Mouse (Mus musculus) neural tube, embryonic 14.5 days (tissue): ENCODE data around the gene Nectin4. TPM values are rescaled to one million over a fixed set of nuclear protein-coding genes. Genes with fewer than 3 reads are reported as not detected.

Source experiments
- ATAC-seq: fragments of 200-750 bp; cut with Nextera tagmentation; 2 replicates; pipeline ENCODE4 v1.8.0; 2017; ENCODE audit warnings: low read depth, mild to moderate bottlenecking, moderate TSS enrichment, moderate library complexity
- H3K27ac ChIP-seq: fragments of 300-500 bp; sonication (generic); 2 replicates; pipeline ENCODE4 v1.5.1; 2014; ENCODE audit warnings: low read depth, mild to moderate bottlenecking, control low read depth, low read length, moderate library complexity, mixed read lengths
- H3K27me3 ChIP-seq: fragments of 300-500 bp; sonication (generic); 2 replicates; pipeline ENCODE4 v1.6.1; 2014; ENCODE audit warnings: low read length; ENCODE audit not compliant: control insufficient read depth, insufficient read depth
- H3K36me3 ChIP-seq: fragments of 300-500 bp; sonication (generic); 2 replicates; pipeline ENCODE4 v1.6.1; 2014; ENCODE audit warnings: low read length, mixed read lengths; ENCODE audit not compliant: control insufficient read depth, insufficient read depth
- H3K4me1 ChIP-seq: fragments of 300-500 bp; sonication (generic); 2 replicates; pipeline ENCODE4 v1.6.1; 2014; ENCODE audit warnings: low read length; ENCODE audit not compliant: control insufficient read depth, insufficient read depth
- H3K4me2 ChIP-seq: fragments of 300-500 bp; sonication (generic); 2 replicates; pipeline ENCODE4 v1.6.1; 2014; ENCODE audit warnings: mild to moderate bottlenecking, low read depth, low read length, control low read depth
- H3K4me3 ChIP-seq: fragments of 300-500 bp; sonication (generic); 2 replicates; pipeline ENCODE4 v1.5.1; 2014; ENCODE audit warnings: low read depth, low read length, control low read depth, mixed read lengths
- H3K9ac ChIP-seq: fragments of 300-500 bp; sonication (generic); replicated peaks from 2 replicates; pipeline ENCODE4 v1.6.1; 2014; ENCODE audit warnings: low read depth, mild to moderate bottlenecking, control low read depth, low read length, mixed read lengths
- H3K9me3 ChIP-seq: fragments of 300-500 bp; sonication (generic); 2 replicates; pipeline ENCODE4 v1.6.1; 2016; ENCODE audit warnings: low read length; ENCODE audit not compliant: control insufficient read depth
- WGBS: fragments of 180-500 bp; shearing (Covaris S2); extraction: QIAGEN DNeasy Blood & Tissue Kit; methylation state at CpG from one replicate; pipeline ENCODE4 v1.1.7; 2014; 5-methylcytosine and 5-hydroxymethylcytosine counted together
- polyA plus RNA-seq: library from polyadenylated mRNA; unstranded; fragments of >200 nt; fragmentation: Nextera tagmentation; extraction: Ambion mirVana; gene quantifications from 2 replicates; pipeline ENCODE4 v1.2.1, GENCODE M21; 2014

Gene Nectin4
- polyA plus RNA-seq, 1 experiment from 2014 or later, result 2.2 TPM

DNA sequence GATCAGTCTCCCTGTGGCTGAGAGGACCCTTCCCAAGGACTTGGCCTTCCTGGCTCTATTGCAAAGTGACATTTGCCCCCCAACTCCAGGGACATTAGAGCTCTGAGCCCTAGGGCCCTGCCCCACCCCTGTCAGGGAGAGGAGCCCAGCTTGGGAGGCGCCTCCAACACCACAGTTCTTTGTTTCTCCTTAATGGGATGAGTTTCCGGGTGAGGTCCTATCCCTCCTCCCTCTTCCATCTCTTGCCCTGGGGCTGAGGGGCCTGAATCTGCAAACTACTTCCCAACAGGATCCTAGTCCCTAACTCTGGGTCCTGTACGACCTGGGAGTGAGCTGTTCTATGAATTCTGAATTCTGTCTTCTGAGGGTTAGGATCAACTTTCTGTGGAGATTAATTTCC is 3.0 kb downstream of the Nectin4 start:
- H3K4me1 ChIP-seq, result no peaks in the 10 kb centered on the region
- ATAC-seq, result no peak
- H3K4me2 ChIP-seq, result no peak overlapping the region
- no peaks in the 10 kb centered on the region for H3K27me3 ChIP-seq
- H3K9me3 ChIP-seq, result no peaks in the 10 kb centered on the region
- no peak overlapping the region for H3K4me3 ChIP-seq
- WGBS, result 38% methylated on average over 3 of the region's 3 CpGs
- H3K36me3 ChIP-seq, result no peaks in the 10 kb centered on the region
- no peak overlapping the region for H3K9ac ChIP-seq
- no peak overlapping the region for H3K27ac ChIP-seq

DNA sequence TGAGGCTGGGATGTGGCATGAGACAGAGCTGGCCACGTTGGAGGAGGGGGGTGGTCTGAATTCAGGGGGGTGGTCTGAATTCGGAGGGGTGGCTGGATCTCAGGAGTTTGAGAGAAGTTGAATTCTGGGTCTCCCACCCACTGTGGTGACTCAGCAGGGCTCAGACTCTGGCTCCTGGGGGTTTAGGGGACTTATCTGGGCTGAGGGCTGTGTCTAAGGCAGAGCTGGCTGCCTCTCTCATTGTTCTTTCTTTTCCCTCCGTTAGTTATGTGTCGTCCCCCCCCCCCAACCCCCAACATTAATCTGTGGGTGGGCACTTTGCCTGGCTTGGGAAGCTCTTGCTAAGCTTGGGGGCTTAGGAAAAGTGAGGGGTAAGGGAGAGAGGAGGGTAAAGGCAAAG is 4.0 kb downstream of the Nectin4 start:
- ATAC-seq, result no peak
- H3K9ac ChIP-seq, result no peak overlapping the region
- no peaks in the 10 kb centered on the region for H3K4me1 ChIP-seq
- 4% methylated on average over 4 of the region's 4 CpGs for WGBS
- H3K36me3 ChIP-seq, result no peaks in the 10 kb centered on the region
- H3K4me2 ChIP-seq, result no peak overlapping the region
- H3K27me3 ChIP-seq, result no peaks in the 10 kb centered on the region
- no peaks in the 10 kb centered on the region for H3K9me3 ChIP-seq
- H3K27ac ChIP-seq, result no peak overlapping the region
- H3K4me3 ChIP-seq, result no peak overlapping the region

DNA sequence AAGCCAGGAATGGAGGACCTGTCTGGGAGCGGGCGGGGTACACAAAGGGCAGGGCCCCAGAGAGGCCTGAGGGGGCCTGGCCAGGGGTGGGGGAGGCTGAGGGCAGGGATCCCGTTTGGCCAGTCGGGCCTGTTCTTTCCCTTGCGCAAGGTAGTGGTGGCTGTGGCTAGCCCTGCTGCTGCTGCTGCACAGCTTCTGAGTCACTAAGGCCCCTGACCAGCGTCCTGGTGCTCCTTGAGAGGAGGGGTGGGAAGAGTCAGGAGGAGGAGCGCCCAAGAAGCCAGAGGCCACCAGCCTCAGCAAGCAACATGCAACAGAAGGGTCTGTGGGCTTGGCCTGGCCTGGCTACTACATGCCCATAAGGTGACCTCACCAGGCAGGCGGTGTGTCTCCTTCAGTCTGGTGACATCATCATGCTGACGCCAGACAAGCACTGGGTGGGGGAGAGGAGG is 5.8 kb downstream of the Nectin4 start:
- H3K27me3 ChIP-seq, result no peaks in the 10 kb centered on the region
- 0 out of 2 replicates have a peak, but pooled peaks cover 2% of the 10 kb centered on the region for H3K4me1 ChIP-seq
- no peak overlapping the region for H3K9ac ChIP-seq
- 54% methylated on average over 9 of the region's 9 CpGs for WGBS
- H3K4me3 ChIP-seq, result no peak overlapping the region
- ATAC-seq, result no peak
- H3K9me3 ChIP-seq, result no peaks in the 10 kb centered on the region
- H3K4me2 ChIP-seq, result no peak overlapping the region
- no peaks in the 10 kb centered on the region for H3K36me3 ChIP-seq
- H3K27ac ChIP-seq, result no peak overlapping the region

DNA sequence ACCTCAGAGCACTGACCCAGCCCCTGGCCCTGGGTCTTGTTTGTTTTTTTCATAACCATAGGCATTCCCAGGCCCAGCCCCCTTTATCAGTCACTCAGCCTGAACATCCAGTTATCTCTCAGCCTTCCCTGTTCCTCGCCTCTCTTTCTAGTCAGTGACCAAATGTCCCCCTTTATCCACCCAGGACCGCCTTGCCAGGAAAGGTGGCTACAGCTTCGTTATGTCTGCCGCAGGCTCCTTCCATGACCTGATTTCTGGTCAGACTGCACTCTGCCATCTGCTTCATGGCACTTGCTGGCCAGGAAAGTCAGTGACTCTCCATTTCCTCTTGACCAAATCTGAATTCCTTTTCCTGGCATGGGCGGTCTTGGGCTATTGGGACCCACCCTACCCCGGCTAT is 8.4 kb downstream of the Nectin4 start:
- H3K27ac ChIP-seq, result no peak overlapping the region
- WGBS, result 89% methylated on average over 6 of the region's 6 CpGs
- no peak overlapping the region for H3K4me2 ChIP-seq
- H3K4me3 ChIP-seq, result no peak overlapping the region
- no peaks in the 10 kb centered on the region for H3K27me3 ChIP-seq
- no peaks in the 10 kb centered on the region for H3K36me3 ChIP-seq
- no peak overlapping the region for H3K9ac ChIP-seq
- ATAC-seq, result no peak
- 0 out of 2 replicates have a peak, but pooled peaks cover 2% of the 10 kb centered on the region for H3K4me1 ChIP-seq
- no peaks in the 10 kb centered on the region for H3K9me3 ChIP-seq

DNA sequence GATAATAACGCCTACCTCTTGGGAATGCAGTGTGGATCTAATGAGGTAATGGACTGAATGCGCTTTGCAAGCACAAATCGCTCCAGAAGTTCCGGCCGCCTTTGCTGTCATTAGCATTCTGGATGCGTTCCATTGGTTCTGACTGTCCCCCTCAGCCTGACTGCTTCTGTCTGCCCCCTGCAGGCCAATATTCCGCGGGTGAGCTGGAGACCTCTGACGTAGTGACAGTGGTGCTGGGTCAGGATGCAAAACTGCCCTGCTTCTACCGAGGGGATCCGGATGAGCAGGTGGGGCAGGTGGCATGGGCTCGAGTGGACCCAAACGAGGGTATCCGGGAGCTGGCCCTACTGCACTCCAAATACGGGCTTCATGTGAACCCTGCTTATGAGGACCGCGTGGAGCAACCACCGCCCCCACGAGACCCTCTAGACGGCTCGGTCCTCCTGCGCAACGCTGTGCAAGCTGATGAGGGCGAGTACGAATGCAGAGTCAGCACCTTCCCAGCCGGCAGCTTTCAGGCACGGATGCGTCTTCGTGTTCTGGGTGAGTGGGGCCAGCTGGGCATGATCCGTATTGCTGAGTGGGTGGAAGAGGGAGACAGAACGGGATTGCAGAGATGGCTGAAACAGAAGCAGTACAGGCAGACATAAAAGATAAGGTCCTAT is 10.2 kb downstream of the Nectin4 start:
- ATAC-seq, result peak; percentile 84
- Histone ChIP-seq H3K9ac (0 out of 2 replicates have a peak overlapping the region, but pooled peaks have one; percentile 18), H3K9me3 (no peaks in the 10 kb centered on the region), H3K4me3 (peak overlapping the region; percentile 28), H3K4me1 (0 out of 2 replicates have a peak, but pooled peaks cover 2% of the 10 kb centered on the region), H3K27me3 (no peaks in the 10 kb centered on the region), H3K36me3 (no peaks in the 10 kb centered on the region), H3K4me2 (peak overlapping the region; percentile 50), H3K27ac (peak overlapping the region; percentile 28; the same call in 1 of the 2 replicates)
- whole genome bisulfite sequencing, result 3% methylated on average over 31 of the region's 31 CpGs

DNA sequence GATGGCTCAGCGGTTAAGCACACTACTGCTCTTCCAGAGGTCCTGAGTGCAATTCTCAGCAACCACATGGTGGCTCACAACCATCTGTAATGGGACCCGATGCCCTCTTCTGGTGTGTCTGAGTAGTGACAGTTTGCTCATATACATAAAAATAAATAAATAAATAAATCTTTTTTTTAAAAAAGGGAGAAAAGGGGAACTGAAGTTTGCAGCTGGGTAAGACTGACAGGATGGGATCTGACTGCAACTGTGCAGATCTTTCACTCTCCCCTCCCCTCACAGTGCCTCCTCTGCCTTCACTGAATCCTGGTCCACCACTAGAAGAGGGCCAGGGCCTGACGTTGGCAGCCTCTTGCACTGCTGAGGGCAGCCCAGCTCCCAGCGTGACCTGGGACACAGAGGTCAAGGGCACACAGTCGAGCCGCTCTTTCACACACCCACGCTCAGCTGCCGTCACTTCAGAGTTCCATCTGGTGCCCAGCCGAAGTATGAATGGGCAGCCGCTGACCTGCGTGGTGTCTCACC is 12.3 kb downstream of the Nectin4 start:
- WGBS, result 83% methylated on average over 11 of the region's 11 CpGs

DNA sequence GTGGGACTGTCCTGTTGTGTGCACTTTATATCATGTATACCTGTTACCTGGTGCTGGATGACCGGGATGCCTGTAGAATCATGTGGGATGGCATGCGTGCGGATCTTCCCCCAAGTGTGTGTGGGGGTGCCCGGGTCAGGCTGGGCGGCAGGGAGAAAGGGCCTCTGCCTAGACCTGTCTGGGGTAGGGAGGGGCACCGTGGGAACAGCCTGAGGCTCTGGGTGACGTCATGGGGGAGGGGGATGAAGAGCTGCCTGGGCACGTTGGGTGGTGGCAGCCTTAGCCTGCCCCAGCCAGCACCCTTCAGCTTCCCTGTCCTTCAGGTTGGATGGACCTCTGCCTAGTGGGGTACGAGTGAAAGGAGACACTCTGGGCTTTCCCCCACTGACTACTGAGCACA is 14.5 kb downstream of the Nectin4 start:
- no peaks in the 10 kb centered on the region for H3K27me3 ChIP-seq
- H3K27ac ChIP-seq, result no peak overlapping the region
- no peak overlapping the region for H3K9ac ChIP-seq
- H3K4me2 ChIP-seq, result no peak overlapping the region
- ATAC-seq, result no peak
- WGBS, result 75% methylated on average over 9 of the region's 9 CpGs
- H3K4me1 ChIP-seq, result 0 out of 2 replicates have a peak, but pooled peaks cover 2% of the 10 kb centered on the region
- no peaks in the 10 kb centered on the region for H3K9me3 ChIP-seq
- H3K36me3 ChIP-seq, result no peaks in the 10 kb centered on the region
- no peak overlapping the region for H3K4me3 ChIP-seq

More for the DNA sequence above, 12.3 kb downstream of the Nectin4 start:
- Histone ChIP-seq H3K36me3 (no peaks in the 10 kb centered on the region), H3K27ac (no peak overlapping the region), H3K27me3 (no peaks in the 10 kb centered on the region), H3K9ac (no peak overlapping the region), H3K4me1 (0 out of 2 replicates have a peak, but pooled peaks cover 2% of the 10 kb centered on the region), H3K4me2 (no peak overlapping the region), H3K4me3 (no peak overlapping the region), H3K9me3 (no peaks in the 10 kb centered on the region)
- no peak for ATAC-seq

DNA sequence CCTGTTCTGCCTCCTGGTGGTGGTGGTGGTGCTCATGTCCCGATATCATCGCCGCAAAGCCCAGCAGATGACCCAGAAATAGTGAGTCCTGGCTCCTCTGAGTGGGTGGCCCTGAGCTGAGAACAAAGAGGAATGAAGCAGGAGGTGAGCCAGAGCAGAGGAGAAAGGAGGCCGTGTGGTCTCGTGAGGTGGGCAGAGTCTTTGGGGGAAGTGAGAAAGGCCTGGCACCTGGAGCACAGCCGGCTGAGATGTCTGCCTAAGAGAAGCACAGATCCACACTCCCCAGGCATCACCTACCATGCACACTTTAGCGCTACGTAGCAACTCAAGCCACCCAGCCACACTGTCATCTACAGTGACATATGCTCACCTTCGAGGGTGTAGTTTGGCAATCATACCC is 15.3 kb downstream of the Nectin4 start:
- Histone ChIP-seq H3K36me3 (no peaks in the 10 kb centered on the region), H3K27ac (no peak overlapping the region), H3K9ac (no peak overlapping the region), H3K4me2 (no peak overlapping the region), H3K27me3 (no peaks in the 10 kb centered on the region), H3K9me3 (no peaks in the 10 kb centered on the region), H3K4me3 (no peak overlapping the region), H3K4me1 (0 out of 2 replicates have a peak, but pooled peaks cover 2% of the 10 kb centered on the region)
- 70% methylated on average over 9 of the region's 9 CpGs for WGBS
- no peak for ATAC-seq

DNA sequence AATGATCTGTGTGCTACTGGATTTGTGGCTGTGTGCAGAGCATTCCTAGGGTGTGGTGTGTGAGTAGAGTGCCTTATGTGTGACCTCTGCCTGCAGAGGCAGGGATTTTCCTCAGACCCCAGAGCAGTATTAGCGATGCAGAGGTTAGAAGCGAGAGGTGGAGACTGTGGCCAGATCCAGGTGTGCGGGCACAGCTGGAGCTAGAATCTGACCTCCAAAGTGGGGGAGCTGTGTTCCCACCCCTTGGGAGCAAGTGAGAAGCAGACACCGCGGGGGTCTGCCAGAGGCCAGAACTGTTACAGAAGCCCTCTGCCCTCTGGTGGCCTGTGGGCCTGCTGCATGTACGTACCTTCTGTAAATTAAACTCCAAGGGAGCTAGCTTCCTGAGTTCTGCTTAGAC is 17.2 kb downstream of the Nectin4 start:
- H3K4me2 ChIP-seq, result no peak overlapping the region
- 19% methylated on average over 6 of the region's 6 CpGs for WGBS
- no peaks in the 10 kb centered on the region for H3K4me1 ChIP-seq
- no peak for ATAC-seq
- no peak overlapping the region for H3K9ac ChIP-seq
- no peaks in the 10 kb centered on the region for H3K9me3 ChIP-seq
- H3K27ac ChIP-seq, result no peak overlapping the region
- H3K27me3 ChIP-seq, result no peaks in the 10 kb centered on the region
- no peaks in the 10 kb centered on the region for H3K36me3 ChIP-seq
- no peak overlapping the region for H3K4me3 ChIP-seq
